Mouse (Mus musculus): ENCODE measurements at regions not wholly inside any gene's neighbourhood (a gene's known extent, or its start where the extent isn't known, plus 50 kb on each side); places are given as distances from the start of the nearest gene placed in this dataset.
A peak's percentile ranks its signal among the peaks of the same experiment; 100 is the strongest.

DNA sequence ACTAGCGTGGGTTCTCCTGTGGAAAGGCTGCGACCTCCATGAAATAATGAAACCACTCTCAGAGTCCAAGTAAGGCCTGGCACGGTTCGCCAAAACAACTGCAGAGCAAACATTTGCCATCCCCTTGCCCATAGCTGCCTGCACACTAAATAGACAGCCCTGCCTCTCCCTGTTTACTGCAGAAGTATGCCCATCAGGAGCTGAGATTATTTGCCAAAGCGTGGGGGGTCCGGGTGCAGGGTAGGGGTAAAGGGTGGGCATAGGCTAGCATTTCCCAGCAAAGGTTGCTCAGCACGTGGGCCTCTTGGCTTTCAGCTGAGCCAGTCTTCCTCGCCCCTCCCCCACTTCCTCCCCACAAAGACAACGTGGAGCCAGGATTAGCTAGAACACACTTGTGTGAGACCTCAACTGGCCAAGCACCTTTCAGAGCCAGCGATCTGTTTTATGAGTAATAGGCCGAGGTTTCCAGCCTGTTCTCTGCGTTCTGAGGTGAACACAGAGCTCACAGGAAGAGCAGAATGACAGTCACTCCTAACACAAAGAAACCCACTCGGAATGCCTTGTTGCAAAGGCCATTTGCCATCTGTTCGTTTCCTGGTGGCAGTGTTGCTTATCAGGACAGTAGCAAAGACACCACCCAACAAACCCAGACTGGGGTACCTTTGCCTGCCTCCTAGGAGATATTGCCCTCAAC is 55.6 kb upstream of the Cep85l start:
- DNase-seq (ENCODE audit: extremely low spot score in 1 of 2, low spot score in 1 of 2): peak; percentile 18 to 38

DNA sequence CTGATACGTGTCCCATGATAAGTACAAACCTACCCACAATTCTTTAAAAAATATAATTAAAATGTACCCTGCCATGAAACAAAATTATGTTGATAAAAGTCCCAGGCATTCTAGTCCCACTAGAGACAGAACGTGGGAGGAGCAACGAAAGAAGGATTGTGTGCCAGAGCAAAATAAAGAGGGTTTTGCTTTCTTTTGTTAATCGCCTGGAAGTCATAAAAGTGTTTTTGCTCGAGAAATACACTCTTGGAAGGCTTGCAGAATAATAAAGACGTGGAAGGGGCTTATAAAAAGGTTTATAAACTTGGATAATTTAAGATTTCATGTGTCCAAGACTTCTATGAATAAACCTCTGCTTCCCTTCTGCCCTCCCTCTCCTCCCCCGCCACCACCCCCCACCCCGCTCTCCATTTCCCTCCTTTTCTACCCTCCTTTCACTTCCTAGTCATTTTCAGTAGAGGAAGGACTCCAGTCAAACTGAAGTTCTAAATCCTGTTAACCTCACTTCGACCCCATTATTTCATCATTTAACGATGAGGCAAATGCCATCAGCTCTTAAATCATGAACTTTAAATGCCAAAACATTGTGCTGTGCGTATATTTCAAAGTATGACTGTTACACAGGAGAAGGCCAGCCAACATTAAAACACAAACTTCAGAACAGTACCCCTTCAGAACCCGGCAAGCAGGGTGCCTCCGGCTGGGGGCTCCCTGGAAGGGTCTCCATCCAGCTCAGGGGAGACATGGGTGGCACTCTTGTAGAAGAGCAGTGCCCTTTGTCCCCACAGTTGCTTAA is 54.8 kb upstream of the Cep85l start:
- no peak for DNase-seq (ENCODE audit: extremely low spot score in 1 of 2, low spot score in 1 of 2)

DNA sequence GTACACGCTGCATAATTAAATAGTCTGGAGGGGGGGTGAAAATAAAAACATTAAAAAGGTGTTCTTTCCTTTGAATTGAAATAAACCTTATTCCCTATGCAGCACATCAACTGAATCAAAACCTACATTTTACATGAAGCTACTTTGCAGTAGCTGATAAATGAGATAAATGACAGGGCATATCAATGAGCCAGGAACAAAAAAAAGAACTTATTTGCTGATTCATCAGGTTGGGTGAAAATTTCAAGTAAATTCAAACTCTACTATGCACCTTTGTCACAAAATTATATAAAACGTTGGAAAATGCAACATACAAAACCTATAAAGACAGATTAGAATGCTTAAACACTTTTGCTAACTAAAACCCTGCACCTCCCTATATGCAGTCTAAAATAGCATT is 53.0 kb upstream of the Cep85l start:
- no peak for DNase-seq (ENCODE audit: extremely low spot score in 1 of 2, low spot score in 1 of 2)

DNA sequence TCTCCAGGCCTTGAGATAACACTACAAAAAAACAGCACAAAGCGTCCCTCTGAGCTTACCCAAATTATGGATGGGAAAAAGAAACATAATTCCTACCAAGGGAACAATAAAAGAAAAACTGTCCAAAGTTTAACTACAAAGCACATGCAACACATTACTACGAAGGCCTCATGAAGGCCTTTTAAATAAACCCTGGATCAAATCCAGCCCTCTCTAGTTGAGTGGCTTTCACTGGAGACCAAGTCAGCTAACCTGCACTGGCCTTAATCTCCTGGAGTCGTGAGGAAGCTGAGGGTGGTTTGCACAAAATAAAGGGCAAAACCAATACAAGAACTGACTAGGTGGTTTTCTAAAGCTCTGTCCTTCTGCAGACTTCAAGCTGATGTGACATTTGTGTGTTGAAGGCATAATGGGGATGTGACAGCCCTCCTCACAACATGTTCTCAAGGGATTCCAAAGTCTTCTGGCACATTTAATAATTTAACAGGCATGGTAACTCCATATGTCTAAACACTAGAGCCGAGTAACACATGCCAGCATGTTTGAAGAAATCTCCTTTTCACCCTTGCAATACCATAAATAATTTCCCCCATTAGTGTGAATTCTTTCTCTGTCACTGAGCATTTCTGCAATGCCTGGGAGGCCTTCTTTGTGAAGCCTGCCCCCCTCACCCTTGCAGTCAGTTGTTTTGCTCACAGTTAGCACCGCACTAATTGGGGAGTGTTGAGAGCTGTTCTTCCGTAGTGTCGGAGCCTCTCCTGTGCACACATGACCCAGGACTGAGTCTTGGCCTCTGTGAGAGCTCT is 50.0 kb upstream of the Cep85l start:
- DNase-seq (ENCODE audit: extremely low spot score in 1 of 2, low spot score in 1 of 2): no peak

Measured in frontal cortex, adult 2 months (tissue).